Mouse (Mus musculus) layer of hippocampus, adult 8-10 months (tissue): ENCODE data around the gene Tmod4. TPM values are rescaled to one million over a fixed set of nuclear protein-coding genes. Genes with fewer than 3 reads are reported as not detected.
"Not testable (repeated sequence)": the region's sequence is repeated elsewhere in the genome, so short reads cannot be mapped to it uniquely, and the experiment has no call there.

Source experiments
- DNase-seq, 2 experiments: peaks; one replicate each; pipeline ENCODE4 v3.0.0; 2022; ENCODE audit warnings: low spot score in 2 of 2
- total RNA-seq, 4 experiments: library from RNA; stranded (reverse); gene quantifications; 2 replicates each; pipeline ENCODE4 v1.2.4; 2022

Gene Tmod4
- under 1 TPM in 2 of 4 experiments, not detected in 2; 0.55 to 0.81 TPM for total RNA-seq

GRCm38 (mm10) chr3:95124246-95124645, at the start of gene Tmod4:
Gene Tmod4, plus strand, starts transcription at chr3:95124476.
- no peak for DNase-seq

GRCm38 (mm10) chr3:95088071-95088470, 36.2 kb upstream of the Tmod4 start:
- no peak for DNase-seq

- DNase-seq = no peak
These were observed 23.4 kb upstream of the Tmod4 start for GRCm38 (mm10) chr3:95100854-95101253.

DNA sequence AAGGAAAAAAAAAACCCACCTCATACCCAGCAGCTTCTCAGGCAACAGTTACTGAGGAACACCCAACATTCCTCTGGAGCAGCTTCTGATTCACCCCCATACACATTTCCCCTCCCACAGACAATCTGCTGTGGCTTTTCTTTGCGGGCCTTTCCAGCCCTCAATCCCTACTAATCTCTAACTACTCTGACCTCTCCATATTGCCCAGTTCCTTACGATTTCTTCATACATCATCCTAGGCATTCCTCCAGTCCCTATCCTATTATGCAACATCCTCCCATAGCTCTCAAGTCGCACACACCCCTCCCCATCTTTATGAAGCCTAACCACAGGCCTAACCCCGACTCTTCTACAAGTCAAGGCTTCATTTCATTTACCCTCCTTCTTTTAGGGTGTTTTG, 19.2 kb upstream of the Tmod4 start:
- DNase-seq = peak; percentile 51 to 52

- DNase-seq = no peak
These were observed 18.5 kb upstream of the Tmod4 start for GRCm38 (mm10) chr3:95105586-95106337.

- DNase-seq = peak; percentile 96
These were observed 17.7 kb upstream of the Tmod4 start, which contains the start of gene Pip5k1a for GRCm38 (mm10) chr3:95106338-95107117. Gene Pip5k1a, minus strand, starts transcription at chr3:95106930.

DNA sequence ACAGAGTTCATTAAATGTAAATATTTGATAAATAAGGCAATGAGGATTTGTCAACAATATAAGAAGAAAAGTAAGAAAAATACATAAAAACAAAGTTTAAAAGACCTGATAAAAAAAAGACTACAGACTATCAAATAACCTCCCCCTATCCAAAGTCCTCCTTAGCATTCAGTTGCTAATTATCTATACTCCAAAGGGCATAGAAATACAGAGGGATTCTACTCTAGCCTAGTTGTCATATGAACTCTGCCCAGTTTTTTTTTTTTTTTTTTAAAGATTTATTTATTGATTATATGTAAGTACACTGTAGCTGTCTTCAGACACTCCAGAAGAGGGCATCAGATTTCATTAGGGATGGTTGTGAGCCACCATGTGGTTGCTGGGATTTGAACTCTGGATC, 17.0 kb upstream of the Tmod4 start:
- DNase-seq = not testable (repeated sequence)

GRCm38 (mm10) chr3:95107898-95108297, 16.4 kb upstream of the Tmod4 start:
- no peak for DNase-seq

GRCm38 (mm10) chr3:95110911-95111726, 13.2 kb upstream of the Tmod4 start, which contains the start of gene Vps72:
Gene Vps72, plus strand, starts transcription at chr3:95111022.
- peak; percentile 82 to 88 for DNase-seq

DNA sequence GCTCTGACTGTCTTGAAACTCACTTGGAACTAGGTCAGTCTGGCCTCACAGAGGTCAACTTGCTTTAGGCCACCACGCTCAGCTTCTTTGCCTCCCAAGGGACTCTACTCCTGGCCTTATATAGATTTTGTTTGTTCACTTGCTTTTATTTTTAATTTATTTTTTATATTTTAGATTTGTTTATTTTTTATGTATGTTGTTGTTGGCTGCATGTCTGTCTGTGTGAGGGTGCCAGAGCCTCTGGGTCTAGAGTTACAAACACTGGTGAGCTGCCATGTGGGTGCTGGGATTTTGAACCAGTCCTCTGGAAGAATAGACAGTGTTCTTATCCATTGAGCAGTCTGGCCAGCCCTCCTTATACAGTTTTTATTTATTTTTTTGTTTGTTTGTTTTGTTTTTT, 11.5 kb upstream of the Tmod4 start:
- no peak for DNase-seq

DNA sequence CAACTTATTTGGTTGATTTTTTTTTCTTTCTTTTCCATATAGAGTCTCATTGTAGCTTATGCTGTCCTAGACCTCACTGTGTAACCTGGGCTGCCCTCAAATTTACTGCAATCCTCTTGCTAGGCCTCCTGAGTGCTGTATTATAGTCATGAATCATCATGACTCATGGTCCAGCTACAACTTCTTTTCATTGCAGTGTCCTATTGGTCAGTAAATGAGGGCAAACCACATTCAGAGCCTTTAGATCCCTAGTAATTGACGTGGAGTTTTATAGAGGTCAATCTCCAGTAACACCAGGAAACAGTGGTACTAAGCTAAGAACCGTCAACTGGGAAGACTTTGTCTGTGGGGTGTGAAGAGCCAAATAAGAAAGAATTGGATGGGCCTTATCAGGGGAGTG, 6.5 kb upstream of the Tmod4 start:
- DNase-seq = no peak

DNA sequence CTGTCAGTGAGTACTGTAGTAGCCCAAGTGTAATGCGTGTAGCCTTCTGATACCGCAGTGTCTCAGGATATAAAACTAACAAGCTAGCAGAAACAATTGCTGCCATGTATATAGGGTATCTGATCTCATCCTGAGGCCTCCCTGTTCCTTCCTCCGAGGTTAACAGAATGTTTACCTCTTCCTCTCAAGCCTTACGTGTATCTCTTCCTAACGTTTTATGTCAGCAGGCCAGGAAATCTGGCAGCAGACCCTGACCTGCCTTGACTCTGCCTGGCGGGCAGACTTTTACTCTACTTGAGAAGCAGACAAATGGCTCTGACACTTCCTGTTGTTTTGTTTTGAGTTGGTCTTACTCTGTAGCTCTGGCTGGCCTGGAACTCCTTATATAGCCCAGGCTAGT, 2.7 kb upstream of the Tmod4 start:
- DNase-seq = no peak

GRCm38 (mm10) chr3:95124972-95125371, 696 bp downstream of the Tmod4 start:
- no peak for DNase-seq

DNA sequence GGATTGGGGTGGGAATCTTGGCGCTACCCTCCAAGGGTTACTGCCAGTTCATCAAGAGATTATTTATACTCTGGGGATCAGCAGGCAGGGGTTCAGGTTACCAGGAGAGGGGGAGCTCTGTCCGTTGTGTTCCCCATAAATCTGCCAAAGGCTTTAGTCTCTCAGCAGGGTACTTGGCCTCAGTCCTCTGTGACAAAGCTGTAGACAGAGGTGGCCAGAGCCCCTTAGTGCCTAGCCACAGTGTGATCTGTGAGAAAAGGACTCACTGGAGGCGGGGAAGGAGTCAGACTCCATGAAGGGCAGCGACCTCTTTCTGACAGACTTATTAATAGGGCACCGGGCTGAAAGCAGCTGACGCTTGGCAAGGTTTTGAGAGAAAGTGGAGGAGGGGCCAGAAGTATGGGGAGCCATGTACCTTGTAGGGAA, 5.0 kb downstream of the Tmod4 start:
- DNase-seq = no peak

DNA sequence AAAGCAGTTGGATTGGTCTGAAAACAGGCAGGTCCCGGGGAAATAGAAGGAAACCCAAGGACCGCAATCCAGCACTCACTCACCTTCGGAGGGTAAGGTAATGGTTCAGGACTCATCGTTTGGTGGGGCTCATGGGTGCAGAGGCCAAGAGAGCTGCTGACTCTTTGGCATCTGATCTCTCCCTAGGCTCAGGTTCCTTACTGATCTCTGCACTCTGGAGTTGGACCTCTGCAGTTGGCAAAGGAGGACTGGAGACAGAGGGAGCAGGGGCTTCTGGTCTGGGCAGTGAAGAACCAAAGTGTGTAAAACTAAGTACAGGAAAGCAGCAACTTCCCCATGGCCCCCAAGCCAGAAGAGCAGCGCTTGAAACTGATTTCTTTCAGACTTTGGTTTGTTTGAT, 5.8 kb downstream of the Tmod4 start:
- no peak for DNase-seq

DNA sequence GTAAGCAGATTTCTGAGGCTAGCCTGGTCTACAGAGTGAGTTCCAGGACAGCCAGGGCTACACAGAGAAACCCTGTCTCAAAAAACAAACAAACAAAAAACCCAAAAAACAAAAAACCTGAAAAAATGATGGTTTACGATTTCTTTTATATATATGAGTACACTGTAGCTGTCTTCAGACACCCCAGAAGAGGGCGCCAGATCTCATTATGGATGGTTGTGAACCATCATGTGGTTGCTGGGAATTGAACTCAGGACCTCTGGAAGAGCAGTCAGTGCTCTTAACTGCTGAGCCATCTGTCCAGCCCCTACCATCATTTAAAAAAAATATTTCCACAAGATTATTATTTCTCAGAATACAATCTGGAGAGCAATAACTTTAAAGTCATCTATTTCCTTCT, 8.1 kb downstream of the Tmod4 start:
- not testable (repeated sequence) for DNase-seq

DNA sequence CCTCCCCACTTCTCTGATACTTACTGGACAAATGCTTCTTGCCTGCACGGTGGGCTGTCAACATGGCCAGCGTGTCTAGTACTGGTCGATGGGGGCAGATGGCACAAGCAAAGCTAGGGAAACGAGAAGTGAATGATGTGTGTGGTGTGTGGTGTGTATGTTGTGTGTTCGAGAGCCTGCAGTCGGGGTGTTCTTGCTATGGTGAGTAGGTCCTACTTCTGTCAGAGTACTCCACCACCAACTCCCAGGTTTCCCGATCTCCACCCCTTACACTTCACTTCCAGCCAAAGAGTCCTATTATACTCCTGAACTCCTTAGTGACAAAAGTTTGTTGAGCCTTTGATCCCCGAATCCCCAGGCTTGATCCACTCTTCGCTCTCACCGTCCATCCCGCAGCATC, 8.9 kb downstream of the Tmod4 start:
- DNase-seq = no peak

GRCm38 (mm10) chr3:95133680-95134101, 9.4 kb downstream of the Tmod4 start, which contains the start of the genes Scnm1 and Lysmd1:
Gene Scnm1, minus strand, starts transcription at chr3:95134011.
Gene Lysmd1, plus strand, starts transcription at chr3:95134088.
- peak; percentile 92 to 95 for DNase-seq

GRCm38 (mm10) chr3:95134133-95134532, 9.9 kb downstream of the Tmod4 start:
- not testable (repeated sequence) for DNase-seq

DNA sequence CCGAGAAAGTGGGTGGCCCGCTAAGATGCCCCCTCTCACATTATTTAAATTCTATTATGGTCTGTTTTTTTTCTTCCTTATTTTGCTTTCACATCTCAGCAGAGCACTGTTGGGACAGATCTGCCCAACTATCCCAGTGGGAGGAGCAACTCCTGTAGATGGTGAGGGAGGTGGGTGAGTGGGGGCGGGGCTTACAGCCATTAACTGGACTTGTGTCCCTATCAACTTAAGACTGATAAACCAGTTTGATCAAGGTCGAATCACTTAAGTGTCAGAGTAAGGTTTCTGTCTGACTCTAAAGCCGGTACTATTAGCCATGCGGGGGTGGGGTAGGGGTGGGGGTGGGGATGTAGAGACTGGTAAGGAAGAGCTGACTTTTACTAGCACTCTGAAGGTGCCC, 10.7 kb downstream of the Tmod4 start:
- peak in 1 of 2 experiments; percentile 48 for DNase-seq

DNA sequence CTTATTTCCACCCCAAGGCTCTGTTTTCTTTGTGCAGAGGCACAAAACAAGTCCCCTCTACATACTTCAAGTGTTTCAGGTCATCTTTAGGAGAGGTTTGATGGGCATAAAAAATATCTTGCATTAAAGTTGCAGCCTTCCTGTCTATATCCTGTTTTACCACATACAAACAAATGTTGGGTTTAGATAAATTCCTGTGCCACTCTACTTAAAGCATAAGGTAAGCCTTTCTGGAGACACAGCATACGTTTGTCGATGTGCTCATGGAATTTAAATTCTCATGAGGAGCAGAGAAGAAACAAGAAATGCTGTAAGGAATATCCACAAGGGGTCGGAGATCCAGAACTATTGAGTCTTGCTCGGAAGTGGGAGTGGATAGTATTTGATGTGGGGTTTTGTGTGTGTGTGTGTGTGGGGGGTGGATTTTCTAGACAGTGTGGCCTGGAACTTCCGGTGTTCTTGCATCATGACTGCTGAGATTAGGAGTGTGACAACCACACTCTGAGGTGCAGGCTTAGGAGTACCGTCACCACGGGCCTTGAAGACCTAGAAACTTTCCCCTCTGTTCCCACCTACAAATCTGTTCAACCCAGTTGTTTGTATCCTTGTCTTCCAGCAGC, 11.3 kb downstream of the Tmod4 start:
- DNase-seq = no peak
